23 mouse cellular contexts compared by ENCODE assay signal in genomic region chr14:76290401-76291018, GRCm38 (mm10).
A peak's percentile ranks its signal among the peaks of the same experiment; 100 is the strongest.
DNase-seq lines count a peak whose midpoint lies in the region; ATAC-seq and TF ChIP-seq lines count a peak whose summit lies in the region.
"Had no signal": no experiment of that assay in that cellular context is flagged by ENCODE, and none has a peak within 500 bp of the region (broad histone marks: within the 10 kb centered on the region; RNA-seq: fewer than 3 reads in every experiment).

No protein-coding gene starts in this region.

- H3K27me3 ChIP-seq in forebrain, embryonic 10.5 days (ENCODE audit: poor library complexity, severe bottlenecking): no peaks in the 10 kb centered on the region
- H3K27me3 ChIP-seq in forebrain, embryonic 11.5 days (ENCODE audit: control insufficient read depth, insufficient read depth, low read length): no peaks in the 10 kb centered on the region
- H3K27me3 ChIP-seq in liver, postnatal 0 days (ENCODE audit: insufficient read depth, low read length): no peaks in the 10 kb centered on the region
- no peaks in the 10 kb centered on the region for H3K27me3 ChIP-seq in liver, embryonic 12.5 days (replicated peaks)
- H3K27me3 ChIP-seq in stomach, postnatal 0 days (ENCODE audit: control insufficient read depth, insufficient read depth, low read length): no peaks in the 10 kb centered on the region
- H3K27me3 ChIP-seq: forebrain, embryonic 12.5 days; heart, embryonic 15.5 days; limb, embryonic 15.5 days; liver, embryonic 15.5 days; midbrain, embryonic 12.5 days had no signal

- WGBS in forebrain, embryonic 10.5 days: 57% methylated on average over 9 of the region's 9 CpGs
- 58% methylated on average over 9 of the region's 9 CpGs for WGBS in forebrain, embryonic 11.5 days
- WGBS in liver, postnatal 0 days (ENCODE audit: insufficient replicate concordance): 67% methylated on average over 9 of the region's 9 CpGs
- WGBS in liver, embryonic 12.5 days (ENCODE audit: insufficient replicate concordance): 79% methylated on average over 9 of the region's 9 CpGs
- 52% methylated on average over 9 of the region's 9 CpGs for WGBS in stomach, postnatal 0 days

- no peak for TF ChIP-seq EP300 in liver, postnatal 0 days (IDR thresholded peaks at IDR 0.05; ENCODE audit: low read depth)
- TF ChIP-seq EP300 in stomach, postnatal 0 days (optimal IDR thresholded peaks at IDR 0.05): no peak

- H3K4me3 ChIP-seq in forebrain, embryonic 10.5 days: no peak overlapping the region
- H3K4me3 ChIP-seq in forebrain, embryonic 11.5 days (ENCODE audit: low read depth, low read length): no peak overlapping the region
- no peak overlapping the region for H3K4me3 ChIP-seq in liver, postnatal 0 days (ENCODE audit: low read depth, low read length)
- H3K4me3 ChIP-seq in liver, embryonic 12.5 days: no peak overlapping the region
- H3K4me3 ChIP-seq in stomach, postnatal 0 days (ENCODE audit: low read depth, low read length): no peak overlapping the region
- H3K4me3 ChIP-seq: forebrain, embryonic 12.5 days; heart, embryonic 15.5 days; limb, embryonic 15.5 days; liver, embryonic 15.5 days; midbrain, embryonic 12.5 days had no signal

- H3K4me2 ChIP-seq in forebrain, embryonic 11.5 days (ENCODE audit: low read depth, low read length, severe bottlenecking): no peak overlapping the region
- no peak overlapping the region for H3K4me2 ChIP-seq in liver, postnatal 0 days (ENCODE audit: low read depth, low read length)
- H3K4me2 ChIP-seq in liver, embryonic 12.5 days: no peak overlapping the region
- no peak overlapping the region for H3K4me2 ChIP-seq in stomach, postnatal 0 days (replicated peaks; ENCODE audit: low read depth)
- H3K4me2 ChIP-seq: forebrain, embryonic 12.5 days; heart, embryonic 15.5 days; limb, embryonic 15.5 days; liver, embryonic 15.5 days; midbrain, embryonic 12.5 days had no signal

- ATAC-seq in forebrain, embryonic 11.5 days (replicated peaks; ENCODE audit: low FRiP score): no peak
- ATAC-seq in liver, postnatal 0 days: 0 out of 2 replicates have a peak, but pooled peaks have one; percentile 31
- no peak for ATAC-seq in liver, embryonic 12.5 days
- peak; percentile 85 for ATAC-seq in stomach, postnatal 0 days (ENCODE audit: low FRiP score, low TSS enrichment)
- ATAC-seq: CD4-positive, CD25-positive, alpha-beta regulatory T cell, adult 4 months had no signal

- TF ChIP-seq CTCF in liver, postnatal 0 days (IDR thresholded peaks at IDR 0.05; ENCODE audit: low read depth): no peak
- no peak for TF ChIP-seq CTCF in stomach, postnatal 0 days (IDR thresholded peaks at IDR 0.05; ENCODE audit: low read depth)

- no peak overlapping the region for H3K9ac ChIP-seq in forebrain, embryonic 11.5 days (ENCODE audit: low read length)
- no peak overlapping the region for H3K9ac ChIP-seq in liver, postnatal 0 days (replicated peaks)
- no peak overlapping the region for H3K9ac ChIP-seq in liver, embryonic 12.5 days
- H3K9ac ChIP-seq in stomach, postnatal 0 days (ENCODE audit: low read length): no peak overlapping the region
- H3K9ac ChIP-seq: forebrain, embryonic 12.5 days; heart, embryonic 15.5 days; limb, embryonic 15.5 days; liver, embryonic 15.5 days; midbrain, embryonic 12.5 days had no signal

- peak; percentile 29 for DNase-seq in forebrain, embryonic 10.5 days (ENCODE audit: extremely low spot score, low spot score)
- DNase-seq in forebrain, embryonic 11.5 days (ENCODE audit: low spot score): no peak
- DNase-seq in liver, postnatal 0 days: no peak
- peak; percentile 29 for DNase-seq in forelimb bud, embryonic 11.5 days (ENCODE audit: low read depth, low spot score)
- DNase-seq in stomach, postnatal 0 days (ENCODE audit: low spot score): peak; percentile 71
- DNase-seq in right cerebral cortex, postnatal 25 days: no peak
- no peak for DNase-seq in retina, postnatal 1 day
- DNase-seq: adrenal gland, postnatal 25 days; cerebellum, postnatal 10 days; heart, postnatal 36 days; kidney, adult 9 months; kidney, postnatal 36 days; layer of hippocampus, postnatal 36 days; right cerebral cortex, postnatal 14 days; spleen, adult 18-20 months; thymus, postnatal 14 days had no signal

- peaks cover 19% of the 10 kb centered on the region for H3K4me1 ChIP-seq in forebrain, embryonic 10.5 days
- no peaks in the 10 kb centered on the region for H3K4me1 ChIP-seq in forebrain, embryonic 11.5 days (replicated peaks; ENCODE audit: control insufficient read depth, insufficient read depth, low read length)
- no peaks in the 10 kb centered on the region for H3K4me1 ChIP-seq in liver, postnatal 0 days (ENCODE audit: insufficient read depth)
- no peaks in the 10 kb centered on the region for H3K4me1 ChIP-seq in liver, embryonic 12.5 days
- no peaks in the 10 kb centered on the region for H3K4me1 ChIP-seq in stomach, postnatal 0 days (replicated peaks; ENCODE audit: control insufficient read depth, insufficient read depth)
- H3K4me1 ChIP-seq: heart, embryonic 15.5 days; limb, embryonic 15.5 days; liver, embryonic 15.5 days; midbrain, embryonic 12.5 days had no signal

- H3K27ac ChIP-seq in forebrain, embryonic 10.5 days: peak overlapping the region; percentile 48
- no peak overlapping the region for H3K27ac ChIP-seq in forebrain, embryonic 11.5 days (ENCODE audit: low read depth, low read length)
- H3K27ac ChIP-seq in liver, postnatal 0 days (ENCODE audit: low read depth): no peak overlapping the region
- H3K27ac ChIP-seq in liver, embryonic 12.5 days: no peak overlapping the region
- no peak overlapping the region for H3K27ac ChIP-seq in stomach, postnatal 0 days (replicated peaks)
- H3K27ac ChIP-seq: forebrain, embryonic 12.5 days; heart, embryonic 15.5 days; limb, embryonic 15.5 days; liver, embryonic 15.5 days; midbrain, embryonic 12.5 days had no signal

- no peaks in the 10 kb centered on the region for H3K36me3 ChIP-seq in forebrain, embryonic 10.5 days (replicated peaks)
- no peaks in the 10 kb centered on the region for H3K36me3 ChIP-seq in forebrain, embryonic 11.5 days (ENCODE audit: control insufficient read depth, insufficient read depth, low read length)
- H3K36me3 ChIP-seq in liver, postnatal 0 days (replicated peaks; ENCODE audit: insufficient read depth, low read length): no peaks in the 10 kb centered on the region
- H3K36me3 ChIP-seq in liver, embryonic 12.5 days: no peaks in the 10 kb centered on the region
- H3K36me3 ChIP-seq in stomach, postnatal 0 days (ENCODE audit: control insufficient read depth, insufficient read depth, low read length): no peaks in the 10 kb centered on the region
- H3K36me3 ChIP-seq: forebrain, embryonic 12.5 days; heart, embryonic 15.5 days; limb, embryonic 15.5 days; liver, embryonic 15.5 days; midbrain, embryonic 12.5 days had no signal

- H3K9me3 ChIP-seq in forebrain, embryonic 10.5 days: no peaks in the 10 kb centered on the region
- H3K9me3 ChIP-seq in forebrain, embryonic 11.5 days (ENCODE audit: control insufficient read depth, low read length): no peaks in the 10 kb centered on the region
- no peaks in the 10 kb centered on the region for H3K9me3 ChIP-seq in liver, postnatal 0 days (ENCODE audit: low read length)
- H3K9me3 ChIP-seq in liver, embryonic 12.5 days (replicated peaks): no peaks in the 10 kb centered on the region
- no peaks in the 10 kb centered on the region for H3K9me3 ChIP-seq in stomach, postnatal 0 days (ENCODE audit: control insufficient read depth, low read length)
- H3K9me3 ChIP-seq: forebrain, embryonic 12.5 days; heart, embryonic 15.5 days; limb, embryonic 15.5 days; liver, embryonic 15.5 days; midbrain, embryonic 12.5 days had no signal

Comparison
In these comparisons a context has a peak if more than half of its experiments do, and no peak if none do; other contexts are left out.
1. DNase-seq: peak in forebrain, embryonic 10.5 days (single experiment), forelimb bud, embryonic 11.5 days (single experiment) and stomach, postnatal 0 days (single experiment); none in forebrain, embryonic 11.5 days (single experiment), liver, postnatal 0 days (single experiment), right cerebral cortex, postnatal 25 days (single experiment) and retina, postnatal 1 day (single experiment).
2. ATAC-seq: peak in liver, postnatal 0 days (single experiment) and stomach, postnatal 0 days (single experiment); none in forebrain, embryonic 11.5 days (single experiment) and liver, embryonic 12.5 days (single experiment).